Comparison of ENCODE assay signal across 12 mouse cellular contexts in genomic region chr2:172110706-172111105, GRCm38 (mm10).
DNase-seq lines count a peak whose midpoint lies in the region; ATAC-seq lines count a peak whose summit lies in the region.
"Had no signal": no experiment of that assay in that cellular context is flagged by ENCODE, and none has a peak within 500 bp of the region (broad histone marks: within the 10 kb centered on the region; RNA-seq: fewer than 3 reads in every experiment).

No protein-coding gene starts in this region.

- no peaks in the 10 kb centered on the region for H3K27me3 ChIP-seq in hindbrain, embryonic 14.5 days (ENCODE audit: control insufficient read depth, insufficient read depth, low read length)
- no peaks in the 10 kb centered on the region for H3K27me3 ChIP-seq in hindbrain, embryonic 16.5 days (replicated peaks; ENCODE audit: control insufficient read depth, insufficient read depth, low read length)
- H3K27me3 ChIP-seq in midbrain, embryonic 14.5 days (ENCODE audit: control insufficient read depth, insufficient read depth, low read length), result no peaks in the 10 kb centered on the region
- no peaks in the 10 kb centered on the region for H3K27me3 ChIP-seq in midbrain, embryonic 15.5 days (replicated peaks)

- H3K36me3 ChIP-seq in hindbrain, embryonic 14.5 days (replicated peaks; ENCODE audit: control insufficient read depth, insufficient read depth), result no peaks in the 10 kb centered on the region
- no peaks in the 10 kb centered on the region for H3K36me3 ChIP-seq in hindbrain, embryonic 16.5 days (ENCODE audit: control insufficient read depth, insufficient read depth, low read length)
- H3K36me3 ChIP-seq in midbrain, embryonic 14.5 days (ENCODE audit: control insufficient read depth, insufficient read depth, low read length), result no peaks in the 10 kb centered on the region
- no peaks in the 10 kb centered on the region for H3K36me3 ChIP-seq in midbrain, embryonic 15.5 days (replicated peaks)
- H3K36me3 ChIP-seq: forebrain, embryonic 10.5 days; G1E had no signal

- H3K27ac ChIP-seq in hindbrain, embryonic 14.5 days, result no peak overlapping the region
- no peak overlapping the region for H3K27ac ChIP-seq in hindbrain, embryonic 16.5 days (ENCODE audit: low read depth, low read length)
- no peak overlapping the region for H3K27ac ChIP-seq in midbrain, embryonic 14.5 days (replicated peaks; ENCODE audit: low read depth, low read length)
- H3K27ac ChIP-seq in midbrain, embryonic 15.5 days, result no peak overlapping the region
- H3K27ac ChIP-seq: forebrain, embryonic 10.5 days had no signal

- 0 out of 2 replicates have a peak, but pooled peaks cover 3% of the 10 kb centered on the region for H3K4me1 ChIP-seq in hindbrain, embryonic 14.5 days (replicated peaks; ENCODE audit: control insufficient read depth, insufficient read depth, low read length)
- no peaks in the 10 kb centered on the region for H3K4me1 ChIP-seq in hindbrain, embryonic 16.5 days (ENCODE audit: control insufficient read depth, insufficient read depth, low read depth, low read length)
- no peaks in the 10 kb centered on the region for H3K4me1 ChIP-seq in midbrain, embryonic 14.5 days (ENCODE audit: control insufficient read depth, insufficient read depth, low read length)
- peaks cover 1% of the 10 kb centered on the region for H3K4me1 ChIP-seq in midbrain, embryonic 15.5 days

- no peaks in the 10 kb centered on the region for H3K9me3 ChIP-seq in hindbrain, embryonic 14.5 days (ENCODE audit: control insufficient read depth, low read length)
- H3K9me3 ChIP-seq in hindbrain, embryonic 16.5 days (ENCODE audit: control insufficient read depth, low read length), result no peaks in the 10 kb centered on the region
- H3K9me3 ChIP-seq in midbrain, embryonic 14.5 days (ENCODE audit: control insufficient read depth, low read length), result no peaks in the 10 kb centered on the region
- H3K9me3 ChIP-seq in midbrain, embryonic 15.5 days, result no peaks in the 10 kb centered on the region
- H3K9me3 ChIP-seq: forebrain, embryonic 10.5 days had no signal

- no peak overlapping the region for H3K4me2 ChIP-seq in hindbrain, embryonic 14.5 days (replicated peaks)
- H3K4me2 ChIP-seq in hindbrain, embryonic 16.5 days (ENCODE audit: low read length), result no peak overlapping the region
- no peak overlapping the region for H3K4me2 ChIP-seq in midbrain, embryonic 14.5 days (ENCODE audit: low read length)
- no peak overlapping the region for H3K4me2 ChIP-seq in midbrain, embryonic 15.5 days

- no peak for ATAC-seq in hindbrain, embryonic 14.5 days (ENCODE audit: low FRiP score)
- no peak for ATAC-seq in hindbrain, embryonic 16.5 days
- ATAC-seq in midbrain, embryonic 14.5 days (ENCODE audit: low FRiP score, low TSS enrichment), result no peak
- ATAC-seq in midbrain, embryonic 15.5 days (replicated peaks), result no peak
- no peak for ATAC-seq in granulocyte monocyte progenitor cell, adult 5-6 weeks (replicated peaks; ENCODE audit: poor library complexity, severe bottlenecking)
- ATAC-seq: intestine, postnatal 0 days had no signal

- peak; percentile 48 for DNase-seq in hindbrain, embryonic 14.5 days (ENCODE audit: low spot score)
- DNase-seq in midbrain, embryonic 14.5 days, result peak; percentile 48
- peak; percentile 56 for DNase-seq in embryo, embryonic 11.5 days (ENCODE audit: low read depth, low spot score)
- DNase-seq in retina, postnatal 1 day, result peak; percentile 35
- DNase-seq in spleen, adult 12 weeks (ENCODE audit: low spot score), result no peak
- DNase-seq: cerebellum, postnatal 25 days had no signal

- H3K9ac ChIP-seq in hindbrain, embryonic 14.5 days, result no peak overlapping the region
- no peak overlapping the region for H3K9ac ChIP-seq in hindbrain, embryonic 16.5 days (ENCODE audit: low read depth, low read length)
- no peak overlapping the region for H3K9ac ChIP-seq in midbrain, embryonic 14.5 days (replicated peaks; ENCODE audit: low read length)
- H3K9ac ChIP-seq in midbrain, embryonic 15.5 days, result no peak overlapping the region

- H3K4me3 ChIP-seq in hindbrain, embryonic 14.5 days (replicated peaks; ENCODE audit: low read length), result no peak overlapping the region
- no peak overlapping the region for H3K4me3 ChIP-seq in hindbrain, embryonic 16.5 days (ENCODE audit: low read length)
- H3K4me3 ChIP-seq in midbrain, embryonic 14.5 days (replicated peaks; ENCODE audit: low read depth, low read length), result no peak overlapping the region
- H3K4me3 ChIP-seq in midbrain, embryonic 15.5 days, result no peak overlapping the region
- H3K4me3 ChIP-seq: forebrain, embryonic 10.5 days had no signal

- WGBS in hindbrain, embryonic 14.5 days, result 53% methylated on average over 3 of the region's 3 CpGs
- WGBS in hindbrain, embryonic 16.5 days, result 43% methylated on average over 3 of the region's 3 CpGs
- 50% methylated on average over 3 of the region's 3 CpGs for WGBS in midbrain, embryonic 14.5 days
- WGBS in midbrain, embryonic 15.5 days, result 43% methylated on average over 3 of the region's 3 CpGs
